Mouse (Mus musculus): ENCODE results near the gene Tdrd1.
A peak's percentile ranks its signal among the peaks of the same experiment; 100 is the strongest.

Gene Tdrd1

DNA sequence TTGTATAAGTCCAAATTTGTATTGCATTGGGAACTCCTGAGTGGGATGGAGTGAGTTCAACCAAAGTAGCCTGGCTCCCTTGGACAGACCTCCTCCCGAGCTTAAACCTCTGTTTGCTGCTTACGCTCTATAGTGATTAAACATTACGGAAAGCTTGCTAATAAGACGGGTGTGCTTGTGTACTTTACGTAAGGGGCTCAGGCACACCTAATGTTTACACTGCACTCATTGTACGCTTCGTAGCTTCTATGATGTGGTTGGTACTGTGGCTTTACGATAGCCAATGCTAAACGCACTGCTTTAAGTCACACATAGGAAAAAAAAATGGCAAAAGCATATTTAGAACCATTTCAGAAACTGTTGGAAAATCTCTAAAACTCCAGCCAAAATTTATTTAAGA is 3.3 kb downstream of the Tdrd1 start:
- no peak for DNase-seq

DNA sequence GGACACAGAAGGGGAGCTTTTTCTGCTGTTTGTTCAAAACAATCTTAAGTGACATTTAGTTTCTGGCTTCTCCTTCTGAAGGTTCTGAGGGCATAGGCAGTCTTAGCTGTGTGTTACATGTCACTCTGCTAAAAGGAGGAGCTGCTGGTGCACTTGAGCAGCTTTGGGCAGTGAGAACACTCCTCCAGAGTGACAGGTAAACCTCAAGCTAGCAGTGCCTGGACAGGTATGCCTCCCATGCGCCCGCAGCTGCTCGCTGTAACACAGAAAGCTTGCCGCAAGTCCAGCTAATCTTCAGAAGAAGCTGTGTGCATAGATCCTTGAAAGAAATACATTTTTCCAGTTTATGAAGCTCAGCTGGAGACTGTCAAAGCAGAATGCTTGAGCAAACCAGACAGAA is 4.2 kb downstream of the Tdrd1 start:
- DNase-seq: no peak

DNA sequence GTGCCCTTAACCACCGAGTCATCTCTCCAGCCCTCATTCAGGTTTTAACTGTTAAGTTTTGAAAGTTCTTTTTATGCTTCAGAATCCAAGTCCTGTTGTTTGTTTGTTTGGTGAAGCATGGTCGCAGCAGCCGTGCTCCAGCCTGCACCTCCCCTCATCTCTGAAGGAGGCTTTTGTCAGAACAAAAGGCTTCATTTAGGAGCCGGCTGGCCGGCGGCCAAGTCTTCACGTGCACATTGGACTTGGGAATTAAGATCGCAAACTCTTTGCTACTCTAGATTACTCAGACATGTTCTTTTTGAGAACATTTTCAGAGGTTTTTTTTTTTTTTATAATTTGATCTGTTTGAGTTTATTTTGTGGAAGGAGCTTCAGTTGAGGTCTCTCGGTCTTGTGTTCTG is 9.3 kb downstream of the Tdrd1 start:
- peak; percentile 69 for DNase-seq

DNA sequence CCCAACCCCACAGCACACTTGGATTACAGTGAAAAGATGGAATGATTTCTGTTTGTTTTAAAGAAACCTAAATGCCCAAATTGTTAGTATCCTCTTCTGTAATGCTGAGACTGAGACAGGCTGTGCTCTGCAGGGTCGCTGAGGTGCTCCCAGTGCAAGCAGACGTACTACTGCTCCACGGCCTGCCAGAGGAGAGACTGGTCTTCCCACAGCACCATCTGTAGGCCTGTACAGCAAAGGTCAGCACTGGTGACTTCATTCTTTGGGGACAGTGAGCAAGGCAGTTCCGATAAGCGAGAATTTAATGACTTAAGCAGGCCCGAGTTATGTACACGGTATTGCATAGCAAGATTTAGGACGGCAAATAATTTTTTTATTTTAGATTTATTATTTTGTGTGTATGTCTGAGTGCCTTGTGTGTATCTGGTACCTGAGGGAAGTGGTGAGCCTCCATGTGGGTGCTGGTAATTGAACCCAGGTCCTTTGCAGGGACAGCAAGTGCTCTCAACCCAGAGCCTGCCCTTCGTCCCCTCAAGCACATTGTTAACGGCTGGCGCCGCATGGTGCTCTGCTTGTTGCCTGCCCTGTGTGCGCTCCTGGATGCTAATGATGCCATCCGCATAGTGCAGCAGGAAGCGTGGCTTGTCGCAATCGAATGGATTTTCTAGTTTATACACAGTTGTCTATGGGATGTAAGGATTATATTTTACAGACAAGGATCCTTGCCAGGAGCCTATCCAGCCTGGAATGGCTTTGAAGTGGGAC is 13.1 kb downstream of the Tdrd1 start:
- DNase-seq: no peak

DNA sequence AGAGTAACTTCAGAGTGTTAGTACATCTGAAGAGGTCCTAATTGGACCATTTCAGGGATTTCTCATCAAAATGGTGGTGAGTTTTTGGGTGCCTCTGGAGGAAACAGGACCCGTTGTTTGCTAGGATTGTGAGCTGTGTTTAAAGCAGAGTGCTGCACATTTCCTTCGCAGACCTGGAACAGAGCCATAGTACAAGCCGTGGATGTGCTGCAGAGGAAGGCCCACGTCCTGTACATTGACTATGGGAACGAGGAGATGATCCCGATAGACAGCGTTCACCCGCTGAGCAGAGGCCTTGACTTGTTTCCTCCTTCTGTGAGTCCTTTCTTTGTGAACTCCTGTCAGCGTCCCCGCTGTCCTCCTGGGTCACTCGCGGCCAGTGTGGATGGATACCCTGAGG is 17.0 kb downstream of the Tdrd1 start:
- no peak for DNase-seq

DNA sequence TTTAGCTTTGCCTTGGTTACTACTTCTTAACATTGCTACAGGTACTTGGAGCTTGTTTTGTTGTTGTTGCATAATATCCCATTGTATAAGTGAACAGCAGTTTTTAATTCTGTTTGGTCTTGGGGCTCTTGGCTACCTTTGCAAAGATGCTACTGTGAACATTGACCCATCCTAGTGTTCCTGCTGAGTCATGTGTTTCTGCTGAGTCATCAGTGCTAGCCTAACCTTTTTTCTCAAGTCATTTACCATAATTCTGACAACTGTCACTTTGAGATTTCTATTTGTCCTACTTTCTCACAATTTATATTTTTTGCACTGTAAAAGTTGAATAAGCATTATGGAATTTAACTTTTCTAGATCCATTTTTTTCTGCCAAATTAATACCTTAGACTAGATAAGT is 26.6 kb downstream of the Tdrd1 start:
- no peak for DNase-seq

DNA sequence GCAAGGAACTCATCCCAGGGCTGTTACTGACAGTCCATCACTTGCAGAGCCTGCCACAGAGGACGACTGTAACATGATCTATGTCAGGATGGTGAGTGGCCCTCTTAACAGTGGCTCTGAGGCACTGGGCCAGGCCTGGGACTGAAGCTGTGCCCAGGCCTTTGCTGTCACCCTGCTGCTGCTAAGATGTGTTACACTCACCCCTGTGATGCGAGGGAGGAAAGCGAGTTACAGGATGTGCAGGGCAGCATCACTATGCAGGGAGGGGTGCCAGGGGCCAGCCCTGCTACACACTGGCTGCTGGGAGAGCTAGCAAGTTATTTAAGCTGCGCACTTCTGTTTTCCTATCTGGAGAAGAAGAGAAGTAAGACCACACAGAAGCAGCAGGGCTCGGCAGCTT is 30.4 kb downstream of the Tdrd1 start:
- no peak for DNase-seq

DNA sequence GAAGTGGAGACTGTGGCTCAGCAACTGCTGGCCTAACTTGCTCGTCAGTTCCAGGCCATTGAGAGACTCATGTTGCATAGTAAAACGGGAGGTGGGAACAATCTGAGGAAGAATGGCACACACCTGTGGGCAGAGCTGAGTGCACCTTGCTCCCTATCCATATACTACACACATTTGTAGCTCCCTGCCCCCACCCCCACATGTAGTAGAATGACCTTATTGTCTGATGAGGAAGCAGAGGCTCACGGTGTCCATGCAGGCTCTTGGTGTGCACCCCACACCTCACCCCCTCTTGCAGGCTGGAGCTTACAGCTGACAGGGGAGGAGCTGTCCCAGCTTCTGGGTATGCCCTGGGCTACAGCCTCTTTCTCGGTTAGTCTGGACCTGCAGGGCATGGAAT is 41.7 kb downstream of the Tdrd1 start:
- DNase-seq: no peak

DNA sequence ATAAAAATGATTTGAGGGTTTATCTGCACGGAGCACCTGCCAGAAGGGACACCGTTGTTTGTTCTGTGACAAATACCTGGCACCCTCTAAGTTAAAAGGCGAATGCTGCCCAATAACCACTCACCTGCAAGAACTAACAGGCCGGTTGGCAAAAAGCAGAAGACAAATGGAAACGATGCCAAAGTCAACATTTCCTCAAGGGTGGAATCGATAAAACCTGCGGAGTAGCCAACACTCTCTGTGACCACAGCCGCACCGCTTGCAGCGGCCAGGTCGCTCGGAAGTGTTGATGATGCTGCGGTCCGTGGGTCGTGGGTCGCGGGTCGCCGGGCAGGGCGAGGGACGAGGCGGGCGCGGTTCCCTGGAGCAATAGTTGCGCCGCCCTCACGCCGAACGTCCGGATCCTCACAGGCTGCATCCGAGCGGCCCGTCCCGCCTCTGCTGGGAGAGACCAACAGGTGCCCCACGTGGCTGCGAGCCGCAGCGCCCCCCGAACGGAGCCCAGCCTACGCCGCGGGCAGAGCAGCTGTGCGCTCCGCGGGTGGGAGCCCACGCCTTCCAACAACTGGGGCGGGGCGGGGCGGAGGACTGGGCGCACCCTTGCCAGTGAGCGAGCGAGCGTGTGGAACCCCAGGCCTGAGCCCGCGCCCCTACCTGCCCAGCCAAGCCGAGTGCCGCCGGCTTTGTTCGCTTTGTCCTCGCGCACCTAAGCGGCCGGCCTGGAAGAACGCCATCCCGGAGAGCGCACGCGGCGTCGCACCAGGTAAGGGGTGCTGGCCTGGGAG is 48.0 kb downstream of the Tdrd1 start, which contains the start of gene Vwa2:
TSS of gene Vwa2 (plus strand) at position 434 of the 785 bp plus-strand sequence.
- no peak for DNase-seq

DNA sequence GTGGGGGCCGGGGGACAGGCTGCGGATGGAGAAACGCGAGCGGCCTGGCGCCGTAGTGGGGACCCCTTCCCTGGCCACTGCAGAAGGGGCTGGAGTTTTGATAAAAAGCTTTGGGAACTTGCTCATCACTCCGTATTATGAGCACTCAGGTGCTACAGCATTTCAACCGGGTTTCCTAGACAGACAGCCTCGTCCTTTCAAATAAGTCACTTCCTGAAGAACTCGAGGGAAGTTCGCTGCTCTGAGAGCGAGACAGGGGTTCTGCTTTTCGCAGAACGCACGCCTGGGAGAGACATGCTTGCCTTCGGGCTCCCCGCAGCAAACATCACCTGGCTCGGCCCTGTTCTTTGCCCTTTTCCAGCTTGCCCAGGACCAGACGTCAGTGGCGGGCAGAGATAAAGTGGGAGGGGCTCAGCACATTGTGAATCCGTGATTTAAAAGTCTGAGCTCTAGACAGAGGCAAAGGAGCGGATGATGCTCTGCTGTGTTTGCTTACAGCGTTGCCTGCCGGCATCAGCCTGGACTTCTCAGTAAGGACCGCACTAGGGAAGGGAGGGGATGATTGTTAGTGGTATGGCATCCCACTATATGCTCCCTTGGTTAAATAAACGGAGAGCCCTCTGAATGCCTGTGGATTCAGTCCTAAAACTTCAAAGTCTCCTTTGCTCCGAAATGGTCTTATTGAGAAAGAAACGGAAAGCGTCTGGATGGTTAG is 48.7 kb downstream of the Tdrd1 start:
- no peak for DNase-seq

DNA sequence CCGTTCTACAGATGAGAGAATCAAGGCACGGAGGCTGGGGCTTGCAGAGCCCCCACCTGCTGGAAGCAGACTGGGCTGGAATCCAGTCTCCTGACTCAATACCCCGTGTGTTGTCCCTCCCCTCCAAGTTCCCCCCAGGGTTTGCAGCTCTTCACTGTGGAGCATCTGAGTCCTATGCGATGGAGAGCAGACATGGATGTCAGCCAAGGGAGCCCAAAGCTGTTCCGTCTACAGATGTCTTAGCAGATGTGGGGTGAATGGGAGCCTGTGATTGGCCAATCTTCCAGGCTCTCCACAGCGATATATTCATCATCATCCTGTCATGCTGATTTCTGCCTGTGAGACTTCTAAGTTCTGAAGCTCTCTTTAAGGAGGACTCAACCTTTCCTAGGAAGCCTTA is 51.4 kb downstream of the Tdrd1 start:
- no peak for DNase-seq

DNA sequence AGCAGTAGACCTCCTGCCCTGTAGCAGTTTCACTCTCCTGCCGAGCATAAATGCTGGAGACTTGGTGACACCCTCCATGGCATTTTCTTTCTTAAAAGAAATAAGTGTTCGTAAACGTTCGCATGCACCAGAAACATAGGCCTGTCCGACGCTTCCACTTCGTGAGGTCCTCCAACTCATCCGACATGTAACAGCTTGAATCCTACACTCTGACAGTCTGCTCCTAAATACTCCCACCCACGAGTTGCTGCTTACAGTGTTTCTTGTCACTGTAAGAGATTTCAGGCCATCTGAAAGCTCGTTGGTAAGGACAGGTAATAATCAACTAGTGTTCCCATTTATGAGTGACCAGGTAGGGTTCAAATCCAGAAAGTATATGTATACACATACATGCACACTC is 61.9 kb downstream of the Tdrd1 start:
- no peak for DNase-seq

DNA sequence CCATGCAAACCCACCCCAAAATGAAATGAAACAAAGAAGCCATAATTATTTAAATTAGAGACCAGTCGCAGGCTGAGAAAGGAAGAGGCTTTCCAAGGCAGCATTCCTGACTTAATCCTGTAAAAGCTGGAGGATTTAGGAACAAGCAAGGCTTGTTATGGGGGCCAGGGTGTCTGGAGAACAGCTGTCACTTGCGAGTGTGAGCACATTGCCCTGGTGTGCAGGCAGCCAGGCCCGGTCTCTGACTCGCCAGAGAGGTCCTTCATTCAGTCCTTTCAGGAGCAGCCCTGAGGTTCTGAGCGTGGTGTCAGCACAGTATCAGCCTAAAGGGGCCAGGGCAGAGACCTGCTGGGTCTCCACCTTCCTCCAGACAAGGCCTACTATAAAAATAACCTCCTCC is 62.6 kb downstream of the Tdrd1 start:
- no peak for DNase-seq

DNA sequence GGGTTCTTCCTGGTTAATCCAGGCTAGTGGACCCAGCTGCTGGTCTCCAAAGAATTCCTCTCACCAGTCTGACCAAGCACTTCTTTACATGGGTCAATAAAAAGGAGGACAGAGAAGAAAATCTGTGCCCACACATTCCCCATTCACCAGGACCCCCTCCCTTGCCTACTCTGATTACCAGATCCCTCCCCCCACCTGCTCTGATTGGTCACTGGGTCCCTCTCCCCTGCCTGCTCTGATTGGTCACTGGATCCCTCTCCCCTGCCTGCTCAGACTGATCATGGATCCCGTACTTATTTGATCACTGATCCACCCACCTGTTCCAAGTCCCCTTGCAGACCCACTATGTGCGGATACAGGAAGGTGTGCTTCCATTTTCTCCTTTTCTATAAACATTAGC is 65.4 kb downstream of the Tdrd1 start:
- DNase-seq: no peak

DNA sequence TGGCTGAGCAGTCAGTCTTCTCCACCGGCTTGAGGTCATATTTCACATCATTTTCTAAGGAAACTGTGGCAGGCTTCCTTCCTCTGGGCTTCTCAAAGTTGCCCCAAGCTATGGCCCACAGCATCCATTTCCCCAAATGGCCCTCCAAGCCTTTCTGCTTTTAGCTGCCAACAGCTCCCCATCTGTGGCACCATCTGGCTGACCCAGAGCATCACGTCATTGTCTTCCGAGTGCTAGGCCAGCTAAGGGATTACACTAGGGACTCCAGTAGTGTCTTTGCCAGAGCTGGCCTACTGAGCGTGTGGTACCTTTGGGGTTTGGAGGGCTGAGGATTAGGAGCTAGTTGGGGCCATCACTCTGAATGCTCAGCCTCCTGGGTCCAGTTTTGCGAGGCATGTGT is 66.6 kb downstream of the Tdrd1 start:
- no peak for DNase-seq

DNA sequence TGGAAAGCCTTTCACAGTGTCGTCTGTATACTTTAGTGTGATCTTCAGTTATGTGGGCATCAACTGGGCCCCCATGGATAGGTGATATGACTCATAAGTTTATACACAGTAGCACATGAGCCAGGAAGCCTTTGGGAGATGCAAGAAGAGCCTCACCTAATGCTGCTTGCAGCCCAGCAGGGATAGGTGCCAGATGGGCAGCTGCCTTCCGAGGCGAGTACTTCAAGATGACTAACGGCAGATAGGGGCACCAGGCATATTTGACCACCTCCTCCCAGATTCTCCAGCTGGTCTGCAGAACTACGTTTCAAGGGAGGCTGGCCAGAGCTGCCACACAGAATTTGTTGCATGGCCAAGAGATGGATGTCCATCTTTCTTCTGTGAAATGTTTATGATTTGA is 67.3 kb downstream of the Tdrd1 start:
- DNase-seq: no peak

DNA sequence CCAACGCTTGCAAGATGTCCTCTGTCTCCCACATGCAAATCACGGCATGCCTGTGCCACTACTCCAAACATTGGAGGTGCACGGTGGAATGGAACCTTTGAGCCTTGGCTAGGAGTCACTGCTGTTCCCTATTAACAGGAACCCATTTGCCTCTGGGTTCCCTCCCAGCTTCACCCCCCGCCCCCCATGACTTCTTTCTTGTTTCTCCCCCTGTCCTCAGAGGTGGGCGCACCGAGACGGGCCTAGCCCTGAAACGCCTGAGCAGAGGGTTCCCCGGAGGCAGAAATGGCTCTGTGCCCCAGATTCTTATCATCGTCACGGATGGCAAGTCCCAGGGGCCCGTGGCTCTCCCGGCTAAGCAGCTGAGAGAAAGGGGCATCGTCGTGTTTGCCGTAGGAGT is 71.6 kb downstream of the Tdrd1 start:
- DNase-seq: peak; percentile 67

DNA sequence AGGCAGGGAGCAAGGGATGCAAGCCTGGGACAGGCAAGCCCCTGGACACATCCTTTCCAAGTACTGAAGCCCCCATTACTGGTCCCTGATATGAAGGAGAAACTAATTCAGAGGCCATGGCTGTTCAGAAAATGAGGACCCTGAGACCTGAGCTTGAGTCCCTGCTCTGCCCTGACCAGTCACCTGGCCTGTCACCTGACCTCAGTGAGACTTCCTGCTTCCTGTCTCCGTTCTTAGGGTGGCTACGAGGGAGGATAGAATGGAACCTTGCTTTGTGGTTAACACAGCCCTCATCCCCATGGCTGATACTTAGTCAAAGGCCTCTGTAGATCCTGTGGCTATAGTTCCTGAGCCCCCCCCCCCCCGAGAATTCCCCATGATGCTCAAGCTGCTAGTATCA is 78.1 kb downstream of the Tdrd1 start:
- no peak for DNase-seq

DNA sequence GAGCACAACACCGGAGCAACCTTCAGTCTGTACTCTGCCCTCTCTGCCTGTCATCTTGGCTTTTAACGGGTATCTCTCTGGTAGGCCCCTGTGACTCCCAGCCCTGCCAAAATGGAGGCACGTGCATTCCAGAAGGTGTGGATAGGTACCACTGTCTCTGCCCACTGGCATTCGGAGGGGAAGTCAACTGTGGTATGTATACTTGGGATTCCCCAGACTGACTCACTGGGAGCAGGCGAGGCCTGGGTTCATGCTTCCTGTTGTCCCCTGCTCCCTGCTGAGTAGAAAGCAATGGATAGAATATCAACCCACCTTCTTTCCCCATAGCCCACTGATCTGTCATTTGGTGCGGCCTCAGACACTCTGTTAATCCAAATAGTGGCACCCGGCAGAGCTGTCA is 79.4 kb downstream of the Tdrd1 start:
- no peak for DNase-seq

DNA sequence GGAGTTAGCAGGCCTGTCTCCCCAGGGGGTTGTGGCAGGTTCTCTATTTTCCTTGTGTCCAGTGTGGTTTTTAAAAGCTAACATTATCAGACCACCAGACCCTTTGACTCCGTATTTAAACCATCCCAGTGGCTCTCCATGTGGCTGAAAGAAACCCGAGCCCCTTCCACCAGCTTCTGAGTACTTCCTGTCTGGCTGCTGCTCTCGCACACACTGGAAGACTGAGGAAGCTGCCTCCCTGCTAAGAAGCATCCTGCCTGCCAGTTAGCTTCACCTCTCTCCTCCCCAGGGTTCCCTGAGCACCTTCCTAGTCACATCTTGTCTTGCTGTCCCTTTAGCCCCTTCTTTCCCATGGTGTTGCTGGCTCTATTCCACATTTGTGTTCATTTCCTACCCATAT is 81.8 kb downstream of the Tdrd1 start:
- DNase-seq: no peak

DNA sequence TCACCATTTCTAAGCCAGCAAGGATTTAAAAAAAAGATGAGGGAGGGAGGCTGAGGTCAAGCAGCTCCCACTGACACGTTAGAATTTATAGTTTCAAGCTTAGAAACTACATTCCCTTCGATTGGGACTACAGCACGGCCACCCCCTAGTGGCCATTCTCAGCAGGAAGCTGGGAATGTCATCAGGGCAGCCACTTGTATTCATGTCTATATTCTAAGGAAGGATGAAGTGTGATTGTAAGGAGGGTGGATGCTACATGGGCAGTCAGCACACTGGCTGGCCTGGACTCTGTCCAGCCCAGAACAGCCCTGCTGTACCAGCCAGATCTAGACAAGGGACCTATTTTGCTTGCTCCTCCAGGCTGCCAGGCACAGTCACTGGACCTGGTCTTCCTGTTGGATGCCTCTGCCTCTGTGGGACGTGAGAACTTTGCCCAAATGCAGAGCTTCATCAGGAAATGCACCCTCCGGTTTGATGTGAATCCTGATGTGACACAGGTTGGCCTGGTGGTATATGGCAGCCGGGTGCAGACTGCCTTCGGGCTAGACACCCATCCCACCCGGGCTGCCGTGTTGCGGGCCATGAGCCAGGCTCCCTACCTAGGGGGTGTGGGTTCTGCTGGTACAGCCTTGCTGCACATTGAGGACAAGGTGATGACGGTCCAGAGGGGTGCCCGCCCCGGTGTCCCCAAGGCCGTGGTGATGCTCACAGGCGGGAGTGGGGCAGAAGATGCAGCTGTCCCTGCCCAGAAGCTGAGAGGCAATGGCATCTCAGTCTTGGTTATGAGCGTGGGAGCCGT is 82.7 kb downstream of the Tdrd1 start:
- DNase-seq: peak; percentile 63

DNA sequence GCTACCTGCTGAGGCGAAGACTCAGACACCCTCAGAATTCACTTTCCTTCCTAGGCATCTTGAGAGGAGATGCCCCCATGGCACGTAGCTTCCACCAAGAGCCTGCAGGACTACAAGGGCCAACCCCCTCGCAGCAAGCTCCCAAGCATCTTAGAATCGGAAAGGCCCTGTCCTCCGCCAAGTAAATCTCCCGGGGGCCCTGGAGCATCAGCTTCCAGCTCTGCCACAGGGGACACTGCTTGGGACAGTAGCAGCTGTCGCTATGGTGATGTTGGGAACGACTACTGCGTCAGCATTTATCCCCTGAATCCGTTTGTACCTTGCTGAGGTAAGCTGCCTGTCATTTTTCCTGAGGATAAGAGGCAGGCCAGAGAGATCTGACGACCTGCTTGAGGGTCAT is 84.6 kb downstream of the Tdrd1 start:
- DNase-seq: no peak

DNA sequence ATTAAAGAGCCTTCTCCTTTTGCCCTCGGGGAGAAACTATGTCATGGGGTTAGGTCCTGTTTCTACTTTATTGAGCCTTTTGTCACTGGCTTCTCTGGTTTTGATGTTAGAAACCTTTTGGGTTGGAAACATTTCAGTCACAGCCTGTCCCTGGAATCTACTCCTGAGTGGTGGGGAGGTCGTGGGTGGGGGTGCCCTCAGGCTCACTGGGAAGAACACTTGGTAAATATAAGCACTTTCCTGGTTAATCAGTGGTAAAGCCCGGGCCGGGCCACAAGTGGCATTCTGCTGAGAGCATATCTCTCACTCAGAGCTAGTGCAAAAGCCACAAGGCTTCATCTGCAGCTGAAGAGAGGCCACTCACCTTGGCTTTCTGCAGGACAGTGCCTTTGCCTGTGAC is 87.8 kb downstream of the Tdrd1 start:
- DNase-seq: peak; percentile 74

Data from kidney, adult 9 months (tissue).